Mouse (Mus musculus) left cerebral cortex, adult 11 months (tissue): ENCODE data around the gene Pdgfa.

ENCODE experiments used
- DNase-seq: peaks from one replicate; pipeline ENCODE4 v3.0.0; 2022; ENCODE audit warnings: low spot score

Gene Pdgfa

DNA sequence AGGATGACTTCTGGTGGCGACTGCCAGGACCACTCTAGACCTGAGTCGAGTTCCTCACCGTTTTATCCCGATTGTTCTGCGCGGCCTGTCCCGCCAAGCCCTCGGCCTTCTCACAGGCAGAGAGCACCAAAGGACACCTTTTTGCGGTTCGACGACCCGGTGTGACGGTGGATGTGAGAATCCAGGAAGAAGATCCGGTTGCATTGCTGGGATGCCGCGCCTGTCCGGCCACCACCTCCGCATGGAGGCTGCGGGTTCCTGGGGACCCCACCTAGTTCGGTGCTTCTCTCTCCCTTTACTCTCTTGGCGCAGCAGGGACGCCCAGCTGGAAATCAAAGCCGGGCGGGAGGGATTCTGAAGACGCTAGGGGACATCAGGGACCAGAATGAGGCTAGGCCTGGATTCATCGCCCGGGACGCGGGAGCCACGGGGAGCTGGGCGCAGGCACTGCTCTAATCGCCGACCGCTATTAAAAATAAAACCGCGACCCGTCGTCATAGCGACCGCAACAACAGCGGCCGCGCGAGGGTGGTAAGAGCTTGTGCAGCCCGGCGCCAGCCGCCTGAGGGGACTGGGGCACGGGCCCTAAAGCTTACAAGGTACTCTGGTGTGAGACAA, at the start of gene Pdgfa:
Gene Pdgfa, minus strand, starts transcription at position 200 of the 618 bp plus-strand sequence.
- DNase-seq, result no peak

DNA sequence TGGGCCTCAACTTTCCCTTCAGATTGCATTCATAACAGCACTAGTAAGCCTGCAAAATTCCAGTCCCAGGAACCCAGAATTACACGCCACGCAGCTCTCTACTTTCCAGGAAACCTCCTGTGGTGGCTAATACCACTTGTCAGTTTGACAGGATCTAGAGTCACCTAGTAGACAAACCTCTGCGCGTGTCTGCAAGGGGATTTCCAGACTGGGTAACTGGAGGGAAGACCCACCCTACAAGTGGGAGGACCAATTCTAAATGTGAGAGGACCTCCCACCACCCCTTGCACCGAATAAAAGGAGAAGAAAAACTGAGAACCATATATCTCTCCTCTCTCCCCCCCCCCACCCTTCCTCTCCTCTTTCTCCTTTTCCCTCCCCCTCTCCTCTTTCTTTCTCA, 49.5 kb upstream of the Pdgfa start:
- DNase-seq, result no peak

DNA sequence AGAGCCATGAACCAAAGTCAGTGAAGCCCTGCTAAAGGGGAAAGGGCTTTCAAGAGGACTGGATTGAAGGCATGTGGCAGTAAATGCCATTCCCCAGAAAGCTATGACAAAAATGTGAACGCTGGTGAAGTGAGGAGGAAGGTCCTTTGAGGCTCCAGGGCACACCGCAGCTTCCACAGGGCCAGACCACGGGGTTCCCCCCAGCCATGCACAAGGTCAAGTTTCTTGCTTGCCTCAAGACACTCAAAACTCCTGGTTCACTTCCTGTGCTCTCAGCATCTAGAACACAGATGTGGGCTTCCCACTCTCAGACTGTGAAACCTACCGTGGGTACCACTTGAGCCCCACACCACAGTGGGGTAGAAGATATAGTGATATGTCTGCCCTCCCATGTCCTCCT, 46.4 kb upstream of the Pdgfa start:
- DNase-seq, result no peak

DNA sequence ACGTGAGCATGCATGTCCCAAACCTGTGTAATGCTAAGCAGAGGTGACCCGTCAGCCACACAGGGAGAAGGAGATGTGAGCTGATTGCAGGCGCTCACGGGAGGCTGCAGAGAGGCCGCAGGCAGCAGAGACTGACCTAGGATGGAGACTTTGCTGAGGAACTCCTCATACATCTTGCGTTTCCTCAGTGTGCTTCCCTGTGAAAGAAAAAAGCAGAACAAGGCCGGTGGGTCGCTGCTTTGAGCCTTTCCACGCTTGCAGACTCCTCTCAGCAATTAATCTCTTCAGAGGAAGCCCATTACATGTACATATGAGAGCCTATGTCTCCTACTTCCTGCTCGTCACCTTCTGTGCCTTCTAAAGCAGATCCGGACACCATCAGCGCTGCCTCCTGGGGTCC, 45.1 kb upstream of the Pdgfa start:
- no peak for DNase-seq

DNA sequence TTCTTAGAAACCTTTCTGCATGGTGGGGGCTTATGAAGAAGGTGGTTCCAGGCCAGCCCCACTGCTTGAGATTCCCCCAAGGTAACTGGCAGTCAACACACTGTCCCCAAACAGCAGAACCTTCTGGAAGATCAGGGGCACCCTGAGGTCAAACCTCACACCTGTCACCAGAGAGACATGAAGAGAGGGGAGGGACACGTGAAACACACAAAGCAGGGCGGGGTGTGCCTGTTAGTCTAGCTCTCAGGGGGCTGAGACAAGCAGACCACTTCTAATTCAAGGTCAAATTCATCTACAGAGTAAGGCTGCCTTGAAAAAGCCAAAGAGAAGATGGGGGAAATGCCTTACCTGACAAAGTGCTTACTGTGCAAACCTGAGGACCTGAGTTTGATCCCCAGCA, 38.0 kb upstream of the Pdgfa start:
- no peak for DNase-seq

DNA sequence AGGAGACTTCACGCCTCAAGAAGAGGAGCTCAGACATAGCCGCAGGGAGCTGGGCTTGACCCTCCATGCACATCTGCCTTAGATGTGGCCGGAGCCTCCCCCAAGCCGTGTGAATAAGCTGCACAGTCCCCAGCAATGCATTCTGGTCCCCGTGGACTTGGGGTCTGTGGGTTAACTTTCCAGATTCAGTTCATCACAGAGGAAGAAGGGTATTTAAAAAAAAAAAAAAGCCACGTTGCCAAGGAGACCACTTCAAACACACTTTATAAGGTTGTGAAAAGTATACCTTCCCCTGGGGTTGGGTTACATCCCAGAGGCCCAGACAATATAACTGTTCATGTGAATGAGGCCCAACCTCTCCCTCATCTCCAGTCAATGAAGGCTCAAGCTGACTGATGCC, 37.6 kb upstream of the Pdgfa start:
- DNase-seq, result no peak

DNA sequence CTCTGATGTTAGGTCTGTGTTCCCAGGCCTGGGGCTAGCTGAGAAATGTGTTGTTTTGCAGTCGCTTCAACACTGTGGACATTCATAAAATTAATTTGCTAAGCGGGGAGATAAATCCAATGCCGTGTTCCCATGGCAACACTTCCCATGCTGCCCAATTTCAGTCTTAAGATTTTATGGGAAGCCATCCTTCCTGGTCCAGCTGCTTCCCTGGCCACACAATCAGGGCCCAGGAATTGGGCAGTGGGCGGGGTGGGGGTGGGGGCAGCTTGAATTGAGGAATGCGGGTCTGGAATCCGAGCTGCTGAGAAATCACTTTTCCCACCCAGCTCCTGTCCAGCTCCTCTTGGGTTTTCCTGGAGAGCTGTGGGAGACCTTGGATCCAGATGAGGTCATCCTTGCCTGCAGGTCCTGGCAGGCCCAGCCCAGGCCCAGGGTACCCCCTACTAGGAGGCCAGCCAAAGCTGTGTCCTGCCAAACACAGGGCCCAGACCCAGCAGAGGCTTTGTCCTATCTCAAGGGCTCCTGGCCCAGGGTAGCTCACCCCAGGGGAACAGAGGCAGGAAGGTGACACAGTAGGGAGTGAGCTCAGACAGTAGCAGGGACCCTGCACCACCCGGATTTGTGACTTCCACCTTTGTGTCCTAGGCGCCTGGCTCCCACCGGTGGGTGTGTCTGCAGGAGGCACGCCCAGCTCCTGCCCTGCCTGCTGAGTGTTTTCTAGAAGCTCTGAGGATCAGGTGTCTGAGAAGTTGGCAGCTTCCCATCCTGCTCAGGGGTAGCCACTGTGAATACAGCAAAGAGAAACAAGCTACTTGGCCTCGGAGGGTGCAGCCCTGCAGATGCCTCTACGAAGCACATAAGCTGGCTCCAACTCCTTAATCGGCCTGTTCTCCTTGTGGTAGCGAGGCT, 36.5 kb upstream of the Pdgfa start:
- no peak for DNase-seq

DNA sequence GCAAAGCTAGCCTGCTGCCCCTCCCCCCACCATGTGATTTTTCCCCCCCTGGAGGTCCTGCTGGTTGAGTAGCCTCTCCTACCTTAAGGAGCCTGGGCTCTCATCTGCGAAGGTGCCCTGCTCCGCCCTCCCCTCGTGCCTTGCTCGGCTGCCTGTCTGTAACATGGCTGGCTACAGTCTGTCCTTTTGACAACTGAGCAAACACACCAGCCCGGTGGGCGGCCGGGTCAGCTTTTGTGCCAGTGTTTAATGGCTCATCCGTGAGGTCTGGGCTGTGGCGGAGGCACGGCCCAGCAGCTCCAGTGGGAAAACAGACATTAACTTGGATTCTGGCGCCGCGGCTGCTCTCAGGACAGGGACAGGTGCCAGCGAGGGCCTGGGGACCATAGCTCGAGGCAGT, 30.4 kb upstream of the Pdgfa start:
- DNase-seq, result no peak

DNA sequence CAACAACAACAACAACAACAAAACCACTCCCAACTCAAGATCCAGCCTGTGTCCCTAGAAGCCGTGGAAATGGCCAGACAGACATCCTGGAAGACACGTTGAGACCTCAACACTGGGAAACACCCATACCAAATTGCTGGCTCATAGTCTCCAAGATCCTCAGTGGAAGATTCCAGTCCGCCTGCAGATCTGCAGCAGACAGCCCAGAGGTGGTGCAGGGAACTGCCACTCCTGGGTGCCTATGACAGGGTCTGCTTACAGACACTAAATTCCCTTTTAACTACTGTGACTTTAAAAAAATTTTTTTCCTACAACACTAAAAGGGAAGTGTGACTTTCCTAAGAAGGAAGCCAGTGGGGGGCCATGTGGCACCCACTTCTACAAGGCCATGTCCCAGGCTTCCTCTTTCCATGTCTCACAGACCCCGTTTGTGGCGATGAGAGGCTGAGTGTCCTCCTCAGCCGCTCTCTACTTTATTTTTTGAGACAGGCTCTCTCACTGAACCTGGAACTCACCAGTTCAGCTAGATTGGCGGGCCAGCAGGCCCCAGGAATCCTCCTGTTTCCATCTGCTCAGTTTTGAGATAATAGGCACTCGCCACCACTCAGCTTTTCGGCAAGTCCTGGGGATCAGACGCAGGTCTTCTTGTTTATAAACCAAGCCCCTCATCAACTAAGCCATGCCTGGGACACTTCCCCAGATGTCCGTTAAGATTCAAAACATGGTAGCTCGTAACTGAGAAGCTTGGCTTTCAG, 27.4 kb upstream of the Pdgfa start:
- DNase-seq, result no peak

DNA sequence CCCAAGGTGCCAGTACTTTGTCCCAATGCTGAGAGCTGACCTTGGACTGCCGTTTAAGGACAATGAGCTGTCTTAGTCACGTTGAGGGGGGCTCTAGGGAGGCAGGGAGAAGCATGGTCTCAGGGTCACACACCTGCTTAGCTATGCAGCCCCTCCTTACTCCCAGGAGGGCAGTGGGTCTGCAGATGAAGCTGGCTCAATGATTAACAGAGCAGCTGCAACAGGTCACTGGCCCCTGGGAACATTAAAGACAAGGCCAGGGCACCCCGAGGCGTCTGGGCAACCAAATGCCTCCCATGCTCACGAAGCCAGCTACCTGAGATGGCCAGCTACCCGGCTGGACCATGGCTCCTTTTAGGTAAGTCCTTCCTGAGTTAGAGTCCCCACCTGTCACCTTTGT, 23.4 kb upstream of the Pdgfa start:
- DNase-seq, result no peak

DNA sequence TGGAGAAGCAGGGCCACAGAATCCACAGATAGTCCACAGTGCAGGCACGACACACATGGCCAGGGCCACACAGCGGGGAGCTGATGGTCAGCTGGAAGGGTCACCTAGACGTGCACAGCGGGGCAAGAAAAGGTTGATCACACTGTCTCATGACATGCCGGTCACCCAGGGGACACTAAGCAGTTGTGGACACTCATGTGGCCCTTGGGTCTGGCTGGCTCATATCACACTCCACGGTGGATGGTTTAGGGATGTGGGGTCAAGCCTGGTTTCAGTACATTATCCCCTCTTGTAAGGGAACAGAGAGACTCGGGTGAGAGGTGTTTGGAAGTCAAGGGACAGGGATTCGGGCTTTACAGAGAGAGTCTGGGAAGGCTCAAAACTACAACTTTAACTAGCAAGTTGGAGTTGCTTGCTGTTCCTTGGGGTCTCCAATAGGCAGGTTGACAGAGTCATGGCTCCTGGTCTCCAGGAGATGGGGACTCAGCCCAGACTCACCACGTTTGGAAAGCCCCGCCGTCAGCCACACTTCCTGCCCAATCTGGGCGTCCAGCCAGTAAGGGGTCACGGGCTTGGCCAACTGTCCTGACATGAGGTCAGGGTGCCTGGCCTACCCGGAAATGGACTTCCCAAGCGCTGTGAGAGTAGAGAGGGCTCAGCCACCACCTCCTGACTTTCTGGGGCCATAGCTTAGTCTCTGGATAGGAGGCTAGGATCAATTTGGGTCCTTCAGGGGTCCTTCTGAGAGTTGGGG, 20.4 kb upstream of the Pdgfa start:
- no peak for DNase-seq

DNA sequence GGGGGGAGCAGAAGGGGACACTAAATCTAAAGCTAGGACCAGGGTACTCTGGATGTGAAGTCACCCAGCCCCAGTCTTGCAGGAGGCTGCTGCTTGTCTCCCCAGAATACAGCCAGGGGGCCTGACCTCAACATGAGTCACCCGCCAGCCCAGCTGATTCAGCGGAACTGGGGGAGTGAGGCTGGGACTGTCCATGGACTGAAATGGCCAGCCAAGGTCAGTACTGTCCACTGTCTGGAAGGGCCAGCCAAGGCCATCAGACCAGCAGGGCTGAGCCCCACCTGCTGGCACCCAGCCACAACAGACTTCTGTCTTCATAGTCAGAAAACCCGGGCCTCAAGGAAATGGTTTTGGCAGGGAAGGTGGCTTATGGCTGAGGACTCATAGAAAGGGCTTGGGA, 17.9 kb upstream of the Pdgfa start:
- DNase-seq, result no peak

DNA sequence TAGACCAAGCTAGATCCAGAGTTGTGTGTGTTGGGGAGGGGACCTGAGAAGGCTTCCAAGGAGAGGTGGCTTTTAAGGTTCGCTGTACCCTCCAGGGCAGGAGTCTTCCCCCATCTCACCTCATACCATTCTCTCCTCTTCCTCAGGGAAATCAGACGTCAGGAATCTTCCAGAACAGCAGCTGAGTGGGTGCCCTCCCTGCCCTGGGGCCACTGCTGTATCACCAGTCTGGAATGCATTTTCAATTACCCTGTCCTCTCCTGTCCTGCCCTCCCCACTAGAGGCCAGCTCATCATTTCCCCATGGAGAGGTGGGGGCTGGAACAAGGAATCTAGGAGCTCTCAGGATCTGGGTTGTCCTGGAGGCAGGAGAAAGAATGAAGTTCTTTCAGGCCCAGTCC, 13.5 kb upstream of the Pdgfa start:
- no peak for DNase-seq

DNA sequence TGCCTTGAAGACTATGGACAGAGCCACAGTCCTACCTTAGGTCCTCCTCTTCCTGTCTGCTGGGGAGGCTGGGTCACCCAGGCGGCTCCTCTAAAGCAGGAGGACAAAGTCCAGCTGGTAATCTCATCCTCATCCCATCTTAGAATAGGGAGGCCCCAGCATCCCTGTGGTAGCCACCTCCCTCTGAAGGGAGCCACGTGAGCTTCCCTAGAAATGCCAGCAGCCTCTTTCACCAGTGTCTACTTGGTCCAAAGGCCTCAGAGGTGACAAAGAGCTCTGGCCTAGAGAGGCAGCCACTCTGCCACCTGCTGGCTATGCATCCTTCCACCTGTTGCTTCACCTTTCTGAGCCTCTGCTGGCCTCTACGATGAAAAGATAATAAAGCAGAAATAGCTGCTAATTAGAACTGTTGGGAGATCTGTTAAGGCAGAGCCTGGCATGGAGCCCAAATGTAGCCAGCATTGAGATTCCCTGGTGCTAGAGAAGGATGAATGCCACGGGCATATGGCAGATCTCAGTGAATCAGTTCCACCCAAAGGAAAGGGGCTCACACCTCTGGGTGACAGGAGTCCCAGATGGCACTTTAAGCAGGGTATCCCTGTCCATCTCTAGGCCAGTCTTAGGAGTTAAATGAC, 10.1 kb upstream of the Pdgfa start:
- no peak for DNase-seq

DNA sequence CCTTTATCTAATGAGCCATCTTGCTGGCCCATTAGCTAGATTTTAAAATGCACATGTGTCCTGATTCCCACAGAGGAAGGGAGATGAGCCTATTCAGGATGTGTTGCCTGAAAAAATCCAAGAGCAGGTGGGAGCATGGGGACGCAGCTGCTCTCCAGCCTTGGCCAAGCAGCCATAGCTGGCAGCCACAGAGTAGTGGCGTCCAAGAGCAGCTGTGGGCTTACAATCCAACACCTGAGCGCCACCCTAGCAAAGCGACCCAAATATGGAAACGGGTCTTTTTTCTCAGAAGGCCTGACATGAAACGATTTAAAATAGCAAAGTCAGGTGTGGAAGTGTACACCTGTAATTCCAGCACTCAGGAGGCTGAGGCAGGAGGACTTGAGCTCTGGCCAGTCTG, 7.4 kb upstream of the Pdgfa start:
- DNase-seq, result no peak

DNA sequence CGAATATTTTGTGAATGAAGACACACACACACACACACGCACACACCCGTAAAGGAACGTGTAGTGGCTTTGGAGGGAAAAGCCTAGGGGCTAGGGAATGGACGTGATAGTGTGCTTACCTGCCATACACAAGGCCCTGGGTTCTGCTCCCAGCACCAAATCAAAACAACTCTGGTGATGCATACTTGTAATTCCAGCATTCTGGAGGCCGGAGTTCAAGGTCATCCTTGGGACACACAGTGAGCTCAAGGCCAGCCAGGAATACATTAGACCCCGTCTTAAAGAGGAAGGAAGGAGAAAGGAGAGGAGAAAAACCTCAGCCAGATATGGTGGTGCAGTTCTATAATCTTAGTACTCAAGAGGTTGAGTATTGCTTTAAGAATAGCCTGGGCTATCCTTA, 2.5 kb upstream of the Pdgfa start:
- DNase-seq, result no peak

DNA sequence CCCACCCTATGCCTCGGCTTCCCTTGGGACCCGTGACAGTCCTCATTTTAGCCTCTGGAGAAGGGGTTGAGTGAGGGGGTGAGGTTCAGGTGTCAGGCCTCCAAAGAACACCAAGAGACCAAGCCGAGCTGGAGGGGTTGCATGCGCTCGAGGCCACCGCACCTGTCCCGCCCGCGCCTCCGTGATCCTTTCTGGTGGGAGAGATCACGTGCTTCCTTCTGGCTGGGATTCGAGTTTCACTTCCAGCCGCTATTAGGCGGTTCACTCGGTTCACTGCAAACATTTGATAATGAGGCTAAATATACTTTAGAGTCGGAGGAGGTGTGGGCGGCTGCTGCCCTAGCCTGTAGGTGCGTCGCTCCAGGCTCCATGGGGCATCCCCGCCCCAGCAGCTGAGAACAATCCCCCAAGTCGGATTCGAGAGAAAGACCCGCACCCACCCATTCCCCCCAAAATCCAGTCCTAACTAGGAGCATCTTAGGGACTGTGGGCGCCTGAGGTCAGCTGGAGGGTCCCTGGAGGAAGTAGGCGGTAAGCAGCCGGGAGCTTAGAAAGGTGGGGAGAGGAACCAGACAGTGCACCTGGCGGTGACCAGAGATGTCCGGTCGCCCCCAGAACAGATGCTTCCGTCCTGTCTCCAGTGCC, 888 bp upstream of the Pdgfa start:
- no peak for DNase-seq

DNA sequence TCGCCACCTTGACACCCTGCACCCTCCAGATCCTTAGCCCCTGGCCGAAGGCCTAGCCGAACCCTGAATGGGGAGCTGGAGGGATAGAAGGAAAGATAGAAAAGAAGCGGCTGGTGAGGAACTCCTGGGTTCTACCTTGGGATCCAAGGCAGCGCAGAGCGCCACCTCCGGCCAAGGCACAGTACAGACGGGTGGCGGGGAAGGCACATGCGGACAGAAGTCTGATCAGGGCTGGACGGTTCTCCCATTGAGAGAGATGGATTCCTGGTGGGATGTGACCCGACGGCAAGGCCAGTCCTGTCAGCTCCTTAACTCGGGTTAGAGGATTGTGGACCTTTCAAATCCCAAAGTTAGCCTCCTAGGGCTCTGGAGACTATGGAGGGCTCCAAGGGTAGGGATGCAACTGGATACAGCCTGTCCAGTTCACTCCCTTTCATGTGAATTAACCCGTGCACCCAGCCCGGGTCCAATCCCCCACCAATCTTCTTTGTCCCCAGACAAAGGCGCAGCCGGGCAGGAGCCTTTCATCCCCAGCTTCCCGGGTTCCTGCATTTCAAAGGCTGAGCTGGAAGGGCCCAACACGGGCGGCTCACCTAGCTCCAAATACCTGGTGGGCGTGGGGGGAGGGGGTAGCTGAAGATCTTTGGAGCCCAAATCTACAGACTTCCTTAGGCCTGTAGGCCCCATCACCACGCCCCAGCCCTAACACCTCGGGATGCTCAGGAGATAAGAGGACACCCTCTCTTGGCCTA, 672 bp downstream of the Pdgfa start:
- DNase-seq, result no peak

DNA sequence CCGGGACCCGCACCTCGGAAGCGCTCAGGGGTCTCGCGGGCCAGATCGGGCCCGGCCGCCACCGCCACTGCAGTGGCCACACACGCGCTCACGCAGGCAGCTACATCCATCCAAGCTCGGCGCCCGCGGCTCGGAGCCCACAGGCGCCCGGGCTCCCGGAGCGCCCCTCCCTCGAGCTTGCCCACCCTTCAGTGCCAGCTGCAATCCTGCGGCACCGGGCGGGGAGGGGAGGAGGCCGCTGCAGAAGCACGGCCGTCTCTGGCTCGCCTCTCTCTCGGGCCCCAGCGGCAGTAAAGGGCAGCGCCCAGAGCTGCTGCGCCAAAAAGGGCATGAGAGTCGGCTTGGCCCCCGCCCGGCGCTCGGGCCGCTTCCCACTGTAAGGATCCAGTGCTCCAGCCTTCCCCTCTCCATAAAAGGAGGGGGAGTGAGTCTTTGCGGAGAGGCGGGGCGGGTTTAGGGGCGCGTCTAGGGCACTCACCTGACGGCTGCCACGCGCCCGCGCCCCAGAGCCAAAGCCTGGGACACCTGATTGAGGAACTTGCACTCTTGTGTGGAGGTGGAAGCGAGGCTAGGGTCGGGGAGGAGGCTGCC, 1.4 kb downstream of the Pdgfa start:
- DNase-seq, result peak; percentile 61
